Mouse (Mus musculus): Measurements from ENCODE around the gene Ccdc162.

Gene Ccdc162

GRCm38 (mm10) chr10:41635276-41636033 lies 81.0 kb downstream of the Ccdc162 start:
- DNase-seq (ENCODE audit: low spot score) = peak; percentile 8

GRCm38 (mm10) chr10:41633801-41634200 lies 82.6 kb downstream of the Ccdc162 start:
- DNase-seq (ENCODE audit: low spot score) = peak; percentile 64

GRCm38 (mm10) chr10:41632062-41632461 lies 84.4 kb downstream of the Ccdc162 start:
- DNase-seq (ENCODE audit: low spot score) = no peak

DNA sequence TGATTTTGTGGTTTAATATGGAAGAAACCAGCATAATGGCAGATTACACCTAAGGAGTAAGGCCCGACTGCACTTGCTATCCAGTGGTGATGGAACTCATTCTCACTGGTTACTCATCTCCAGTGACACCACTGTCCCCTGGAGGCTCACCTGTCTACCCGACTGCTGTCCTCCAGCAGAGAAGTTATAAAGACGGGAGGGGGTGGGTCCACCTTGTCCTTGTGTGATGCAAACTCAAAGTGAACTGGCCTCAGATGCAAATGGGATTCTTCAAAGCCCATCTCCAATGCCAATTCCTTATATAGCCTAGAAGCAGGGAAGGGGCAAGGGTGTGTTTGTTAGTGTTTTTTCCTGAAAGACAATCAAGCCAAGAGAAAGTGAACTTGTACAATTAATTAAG lies 89.4 kb downstream of the Ccdc162 start:
- DNase-seq (ENCODE audit: low spot score) = no peak

DNA sequence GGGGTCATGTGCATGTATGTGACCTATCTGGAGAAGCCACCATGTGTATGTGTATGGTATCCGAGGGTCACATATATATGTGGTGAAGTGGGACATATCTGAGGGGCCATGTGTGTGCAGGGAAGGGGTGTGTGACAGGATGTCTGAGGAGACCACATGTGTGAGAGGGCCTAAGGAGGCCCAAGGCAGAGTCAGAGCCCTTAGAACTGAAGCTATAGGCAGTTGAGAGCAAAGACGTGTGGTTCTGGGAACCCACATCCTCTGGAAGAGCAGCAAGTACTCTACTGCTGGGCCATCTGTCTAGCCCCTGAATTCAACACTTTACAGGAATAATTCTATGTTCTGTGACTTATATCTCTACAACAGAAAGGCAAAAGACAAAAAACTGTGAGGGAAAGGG lies 96.4 kb downstream of the Ccdc162 start:
- no peak for DNase-seq (ENCODE audit: low spot score)

DNA sequence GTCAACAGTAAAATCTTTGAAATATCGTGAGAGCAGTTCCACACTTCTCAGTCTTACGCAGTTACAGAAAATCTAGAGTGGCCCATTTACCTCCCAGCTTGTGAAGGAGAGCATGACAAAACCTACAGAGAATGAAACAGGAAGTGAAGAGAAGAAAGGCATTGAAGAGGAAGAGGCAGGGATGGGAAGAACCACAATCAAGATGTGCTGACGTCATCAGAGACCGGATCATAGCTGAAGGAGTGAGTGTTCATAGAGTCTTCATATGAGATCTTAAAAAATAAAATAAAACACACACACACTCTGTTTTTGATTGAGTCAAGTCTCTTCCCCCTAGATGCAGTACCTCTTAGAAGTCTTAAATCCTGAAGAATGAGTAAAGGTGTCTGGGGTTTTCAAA lies 100.9 kb downstream of the Ccdc162 start:
- DNase-seq (ENCODE audit: low spot score) = no peak

GRCm38 (mm10) chr10:41611941-41612340 lies 104.5 kb downstream of the Ccdc162 start:
- no peak for DNase-seq (ENCODE audit: low spot score)

GRCm38 (mm10) chr10:41609475-41609874 lies 107.0 kb downstream of the Ccdc162 start:
- no peak for DNase-seq (ENCODE audit: low spot score)

- no peak for DNase-seq (ENCODE audit: low spot score)
Measured at GRCm38 (mm10) chr10:41608485-41608884, 107.9 kb downstream of the Ccdc162 start.

- no peak for DNase-seq (ENCODE audit: low spot score)
Measured at GRCm38 (mm10) chr10:41602667-41603066, 113.8 kb downstream of the Ccdc162 start.

- DNase-seq (ENCODE audit: low spot score) = no peak
Measured at GRCm38 (mm10) chr10:41601898-41602545, 114.4 kb downstream of the Ccdc162 start.

DNA sequence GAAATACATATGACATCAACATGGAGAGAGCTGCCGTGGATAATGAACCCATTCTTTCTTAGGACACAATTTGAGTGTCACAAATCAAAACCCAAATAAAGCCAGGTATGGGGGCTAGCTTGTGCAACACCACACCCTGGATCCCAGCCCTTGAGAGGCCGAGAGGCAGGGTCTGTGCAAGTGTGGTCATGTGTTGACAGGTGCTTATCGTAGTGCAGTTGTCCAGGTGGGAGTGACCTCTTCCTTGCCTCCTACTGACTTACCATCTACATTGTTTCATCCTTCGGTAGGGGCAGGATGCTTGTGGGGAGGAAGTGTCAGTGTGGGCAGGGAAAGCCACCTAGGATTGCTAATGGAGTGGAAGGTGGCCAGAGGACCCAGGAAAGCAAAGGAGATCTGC lies 115.1 kb downstream of the Ccdc162 start:
- DNase-seq (ENCODE audit: low spot score) = no peak

DNA sequence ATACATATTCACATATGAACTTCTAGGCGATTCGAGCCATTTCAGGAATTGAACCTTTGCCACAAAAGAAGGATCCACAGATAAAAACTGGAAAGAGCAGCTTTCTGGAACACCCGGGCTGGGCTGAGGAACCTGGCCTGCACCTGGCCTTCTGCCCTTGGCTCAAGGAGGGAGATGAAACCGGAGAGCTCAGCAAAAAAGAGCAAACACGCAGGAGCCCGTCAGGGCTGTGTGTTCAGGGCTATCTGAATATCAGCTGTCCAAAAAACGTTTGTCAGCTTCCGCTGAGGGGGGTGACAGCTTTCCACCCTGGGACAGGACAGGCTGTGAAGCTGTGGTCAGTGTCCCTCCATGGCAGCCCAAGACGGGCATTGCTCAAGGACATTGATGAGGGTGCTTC lies 117.4 kb downstream of the Ccdc162 start:
- no peak for DNase-seq (ENCODE audit: low spot score)

GRCm38 (mm10) chr10:41598221-41598620 lies 118.2 kb downstream of the Ccdc162 start:
- DNase-seq (ENCODE audit: low spot score) = no peak

GRCm38 (mm10) chr10:41595550-41595949 lies 120.9 kb downstream of the Ccdc162 start:
- no peak for DNase-seq (ENCODE audit: low spot score)

DNA sequence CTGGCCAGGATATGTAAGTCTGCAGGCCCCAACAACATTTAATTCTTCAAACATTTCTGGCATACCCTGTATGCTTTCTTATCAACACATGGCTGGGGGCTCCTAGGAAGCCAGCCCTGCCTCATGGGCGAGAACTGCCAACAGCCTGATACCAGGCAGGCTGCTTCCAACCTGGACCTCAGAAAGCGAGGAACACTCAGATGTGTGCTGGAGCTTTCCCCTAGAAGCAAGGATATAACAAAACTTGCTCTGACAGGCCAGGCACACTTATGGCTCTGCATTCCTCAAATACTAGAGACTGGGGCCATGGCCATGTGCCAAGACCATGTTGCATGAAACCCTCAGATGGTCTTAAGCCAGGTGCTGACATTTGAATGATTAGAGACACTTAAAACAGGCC lies 121.5 kb downstream of the Ccdc162 start:
- no peak for DNase-seq (ENCODE audit: low spot score)

- no peak for DNase-seq (ENCODE audit: low spot score)
Measured at GRCm38 (mm10) chr10:41594433-41594832, 122.0 kb downstream of the Ccdc162 start.

DNA sequence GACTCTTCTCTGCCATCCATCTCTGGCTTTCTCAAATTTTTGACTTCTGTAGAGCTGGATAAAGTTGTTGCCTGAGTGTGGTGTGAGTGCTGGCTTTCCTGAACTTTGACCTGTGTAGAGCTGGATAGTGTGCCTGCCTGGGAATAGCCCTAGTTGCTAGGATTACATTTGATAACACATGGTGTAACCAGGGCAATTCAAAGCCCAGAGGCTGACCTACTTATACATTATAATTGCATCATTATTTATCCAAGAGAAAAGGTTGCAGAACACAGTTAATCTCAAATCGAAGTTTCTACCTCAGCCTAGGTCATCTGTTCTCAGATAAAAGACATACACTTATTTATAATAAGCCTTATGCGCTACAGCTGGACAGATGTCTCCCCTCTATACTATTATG lies 127.8 kb downstream of the Ccdc162 start:
- no peak for DNase-seq (ENCODE audit: low spot score)

DNA sequence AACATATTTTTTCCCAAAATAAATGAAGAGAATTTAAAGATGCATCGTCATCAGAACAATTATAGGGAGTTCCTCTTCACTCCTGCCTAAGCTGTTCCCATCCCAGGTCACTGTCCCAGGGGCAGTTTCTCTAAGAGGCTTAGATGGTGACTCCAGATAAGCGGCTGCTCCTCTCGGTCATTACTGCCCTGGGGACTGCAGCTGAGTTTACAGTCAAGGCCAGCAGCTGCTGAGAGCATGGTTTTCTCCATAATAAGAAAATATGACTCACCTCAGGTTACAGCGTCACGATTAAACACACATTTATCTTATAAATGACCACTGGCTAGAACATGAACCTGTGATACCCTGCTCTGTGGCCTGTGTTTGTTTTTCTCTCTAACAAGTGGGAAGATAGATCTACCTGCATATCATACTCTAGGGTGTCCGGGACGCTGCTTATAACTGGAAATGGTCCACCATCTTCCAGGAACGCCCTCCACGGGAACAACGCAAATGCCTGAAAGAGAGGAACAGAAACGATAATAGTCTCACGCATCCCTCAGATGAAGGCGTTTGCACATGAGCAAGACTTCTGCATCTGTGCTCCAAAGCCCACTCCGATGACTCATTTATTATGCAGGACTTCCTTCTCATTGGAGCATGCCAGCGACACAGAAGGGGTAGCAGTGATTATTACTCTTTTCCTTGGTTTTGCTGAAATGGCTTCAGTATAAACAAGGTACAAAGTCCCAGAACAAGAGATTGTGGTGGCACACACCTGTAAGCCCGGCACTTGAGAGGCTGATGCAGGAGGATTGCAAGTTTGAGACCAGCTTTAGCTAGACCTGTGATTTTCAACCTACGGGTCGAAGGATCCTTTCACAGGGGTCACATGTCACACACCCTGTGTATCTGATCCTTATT lies 129.2 kb downstream of the Ccdc162 start:
- DNase-seq (ENCODE audit: low spot score) = no peak

GRCm38 (mm10) chr10:41583383-41583782 lies 133.1 kb downstream of the Ccdc162 start:
- no peak for DNase-seq (ENCODE audit: low spot score)

GRCm38 (mm10) chr10:41582901-41583361 lies 133.5 kb downstream of the Ccdc162 start:
- no peak for DNase-seq (ENCODE audit: low spot score)

DNA sequence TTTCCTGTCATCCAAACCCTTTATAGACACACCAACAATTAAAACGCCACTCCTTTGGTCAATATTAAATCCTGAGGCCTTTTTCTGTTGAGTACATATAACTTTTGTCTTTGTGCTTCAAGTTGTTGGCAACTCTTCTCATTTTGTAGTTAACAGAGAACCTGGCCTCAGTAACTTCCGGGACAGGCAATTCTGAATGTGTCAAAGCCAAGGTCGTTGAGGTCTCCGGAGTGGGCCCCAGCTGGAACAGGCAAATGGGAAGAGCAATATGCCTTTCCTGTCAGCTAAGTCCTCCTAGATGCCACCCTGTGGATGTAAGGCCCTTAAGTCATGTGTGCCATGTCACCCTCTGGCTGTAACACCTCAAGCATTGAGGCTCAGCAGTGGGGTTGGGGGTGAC lies 136.0 kb downstream of the Ccdc162 start:
- no peak for DNase-seq (ENCODE audit: low spot score)

GRCm38 (mm10) chr10:41578541-41578940 lies 137.9 kb downstream of the Ccdc162 start:
- DNase-seq (ENCODE audit: low spot score) = no peak
